Comparison of ENCODE assay signal across 21 mouse cellular contexts in the genomic region with DNA sequence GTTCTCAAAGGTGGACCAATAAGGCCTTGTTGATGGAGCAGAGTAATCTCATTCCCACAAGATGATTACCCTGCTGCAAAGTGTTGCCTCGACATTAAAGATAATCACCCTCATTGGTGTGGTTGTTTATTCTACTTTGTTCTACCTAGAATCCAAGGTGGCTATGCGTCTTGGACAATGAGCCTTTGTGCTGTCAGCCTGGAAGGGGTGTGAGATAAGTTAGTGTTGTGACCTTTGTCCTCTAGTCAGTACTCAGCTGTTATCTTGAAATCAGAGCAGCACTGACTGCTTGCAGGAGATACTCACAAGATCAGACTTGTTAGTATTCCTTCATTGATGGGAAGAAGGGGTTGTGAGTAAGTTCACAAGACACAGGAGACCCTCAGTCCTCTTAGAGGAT.
"Had no signal": no experiment of that assay in that cellular context is flagged by ENCODE, and none has a peak within 500 bp of the region (broad histone marks: within the 10 kb centered on the region; RNA-seq: fewer than 3 reads in every experiment).

No protein-coding gene starts in this region.

- H3K4me3 ChIP-seq: limb, embryonic 15.5 days; liver, embryonic 15.5 days; midbrain, embryonic 12.5 days; midbrain, embryonic 15.5 days; myocyte; neural tube, embryonic 13.5 days had no signal

- H3K36me3 ChIP-seq: limb, embryonic 15.5 days; liver, embryonic 15.5 days; midbrain, embryonic 12.5 days; midbrain, embryonic 15.5 days; neural tube, embryonic 13.5 days had no signal

- H3K4me1 ChIP-seq: liver, embryonic 15.5 days; midbrain, embryonic 12.5 days; midbrain, embryonic 15.5 days; neural tube, embryonic 13.5 days had no signal

- H3K27ac ChIP-seq: hindbrain, embryonic 14.5 days; hindbrain, postnatal 0 days; kidney, postnatal 0 days; limb, embryonic 15.5 days; liver, embryonic 15.5 days; midbrain, embryonic 12.5 days; midbrain, embryonic 15.5 days; neural tube, embryonic 13.5 days had no signal

- H3K4me2 ChIP-seq: hindbrain, embryonic 14.5 days; limb, embryonic 15.5 days; liver, embryonic 11.5 days; liver, embryonic 15.5 days; midbrain, embryonic 12.5 days; midbrain, embryonic 15.5 days; neural tube, embryonic 13.5 days had no signal

- DNase-seq: kidney, adult 8-10 months; kidney, postnatal 36 days; lung, adult 2 months; lung, postnatal 14 days; lung, postnatal 4 days; retina, postnatal 1 day; right cerebral cortex, postnatal 25 days; thymus, adult 18-20 months; thymus, postnatal 14 days; thymus, postnatal 4 days had no signal

- H3K9ac ChIP-seq: hindbrain, embryonic 14.5 days; limb, embryonic 15.5 days; liver, embryonic 15.5 days; midbrain, embryonic 12.5 days; midbrain, embryonic 15.5 days; neural tube, embryonic 13.5 days had no signal

- ATAC-seq: hindbrain, postnatal 0 days; inflammation-experienced regulatory T-cells, adult 6 months; midbrain, embryonic 15.5 days had no signal

- H3K27me3 ChIP-seq: limb, embryonic 15.5 days; liver, embryonic 15.5 days; midbrain, embryonic 12.5 days; midbrain, embryonic 15.5 days; neural tube, embryonic 13.5 days had no signal

- H3K9me3 ChIP-seq: limb, embryonic 15.5 days; liver, embryonic 15.5 days; midbrain, embryonic 12.5 days; midbrain, embryonic 15.5 days; neural tube, embryonic 13.5 days had no signal
